Mouse (Mus musculus): Measurements from ENCODE around the gene Leap2. TPM values are rescaled to one million over a fixed set of nuclear protein-coding genes. Genes with fewer than 3 reads are reported as not detected.

Leap2 gene
- polyA plus RNA-seq, 1 experiment from 2014 or later = 0.34 TPM

- Histone ChIP-seq H3K4me2 (replicated peaks; ENCODE audit: low read depth, low read length) (no peak overlapping the region), H3K9me3 (ENCODE audit: low read length) (no peaks in the 10 kb centered on the region), H3K4me1 (ENCODE audit: insufficient read depth, low read length) (no peaks in the 10 kb centered on the region), H3K27me3 (ENCODE audit: insufficient read depth, low read length) (no peaks in the 10 kb centered on the region), H3K9ac (replicated peaks; ENCODE audit: low read length) (no peak overlapping the region), H3K36me3 (ENCODE audit: insufficient read depth, low read length) (peaks cover 67% of the 10 kb centered on the region), H3K27ac (ENCODE audit: low read length) (no peak overlapping the region), H3K4me3 (ENCODE audit: low read length) (no peak overlapping the region)
- WGBS = 95% methylated on average over 1 of the region's 1 CpGs
- no peak for ATAC-seq (ENCODE audit: low FRiP score, low TSS enrichment)
Measured at GRCm38 (mm10) chr11:53403638-53404037, 19.3 kb downstream of the Leap2 start.

GRCm38 (mm10) chr11:53393856-53394255 lies 29.1 kb downstream of the Leap2 start:
- WGBS = 78% methylated on average over 1 of the region's 1 CpGs
- no peak overlapping the region for H3K4me3 ChIP-seq (ENCODE audit: low read length)
- H3K4me2 ChIP-seq (replicated peaks; ENCODE audit: low read depth, low read length) = no peak overlapping the region
- H3K27ac ChIP-seq (ENCODE audit: low read length) = no peak overlapping the region
- H3K9ac ChIP-seq (replicated peaks; ENCODE audit: low read length) = no peak overlapping the region
- H3K9me3 ChIP-seq (ENCODE audit: low read length) = no peaks in the 10 kb centered on the region
- H3K27me3 ChIP-seq (ENCODE audit: insufficient read depth, low read length) = no peaks in the 10 kb centered on the region
- H3K4me1 ChIP-seq (ENCODE audit: insufficient read depth, low read length) = no peaks in the 10 kb centered on the region
- peaks cover 37% of the 10 kb centered on the region for H3K36me3 ChIP-seq (ENCODE audit: insufficient read depth, low read length)
- no peak for ATAC-seq (ENCODE audit: low FRiP score, low TSS enrichment)

- 88% methylated on average over 2 of the region's 2 CpGs for WGBS
- Histone ChIP-seq H3K27me3 (ENCODE audit: insufficient read depth, low read length) (no peaks in the 10 kb centered on the region), H3K36me3 (ENCODE audit: insufficient read depth, low read length) (peaks cover 17% of the 10 kb centered on the region), H3K4me1 (ENCODE audit: insufficient read depth, low read length) (no peaks in the 10 kb centered on the region), H3K4me3 (ENCODE audit: low read length) (no peak overlapping the region), H3K9ac (replicated peaks; ENCODE audit: low read length) (no peak overlapping the region), H3K4me2 (replicated peaks; ENCODE audit: low read depth, low read length) (no peak overlapping the region), H3K27ac (ENCODE audit: low read length) (no peak overlapping the region), H3K9me3 (ENCODE audit: low read length) (no peaks in the 10 kb centered on the region)
- no peak for ATAC-seq (ENCODE audit: low FRiP score, low TSS enrichment)
Measured at GRCm38 (mm10) chr11:53383758-53384428, 39.1 kb downstream of the Leap2 start.

- 89% methylated on average over 1 of the region's 1 CpGs for WGBS
- Histone ChIP-seq H3K27me3 (ENCODE audit: insufficient read depth, low read length) (no peaks in the 10 kb centered on the region), H3K4me1 (ENCODE audit: insufficient read depth, low read length) (no peaks in the 10 kb centered on the region), H3K9ac (replicated peaks; ENCODE audit: low read length) (no peak overlapping the region), H3K36me3 (ENCODE audit: insufficient read depth, low read length) (peaks cover 17% of the 10 kb centered on the region), H3K27ac (ENCODE audit: low read length) (no peak overlapping the region), H3K4me2 (replicated peaks; ENCODE audit: low read depth, low read length) (no peak overlapping the region), H3K4me3 (ENCODE audit: low read length) (no peak overlapping the region), H3K9me3 (ENCODE audit: low read length) (no peaks in the 10 kb centered on the region)
- ATAC-seq (ENCODE audit: low FRiP score, low TSS enrichment) = no peak
Measured at GRCm38 (mm10) chr11:53378918-53379317, 44.1 kb downstream of the Leap2 start.

Small RNA genes within 50 kb of the gene (microRNA-seq; reads per million reads assigned to microRNA genes)
- gene Mir6920 = not detected

Other genes starting within 250 kb of the Leap2 start
- 82.7 and 85.1 TPM in 2 replicates for gene Hspa4, start 122.7 kb downstream of the Leap2 start, polyA plus RNA-seq (2015; fragmentation: Nextera tagmentation; extraction: Ambion mirVana)
- 19.1 and 25.4 TPM in 2 replicates for gene Zcchc10, start 98.5 kb downstream of the Leap2 start, polyA plus RNA-seq (2015; fragmentation: Nextera tagmentation; extraction: Ambion mirVana)
- gene Aff4, start 72.3 kb downstream of the Leap2 start, polyA plus RNA-seq (2015; fragmentation: Nextera tagmentation; extraction: Ambion mirVana) = 16.8 and 25.8 TPM in 2 replicates
- gene Uqcrq, start 7.7 kb upstream of the Leap2 start, polyA plus RNA-seq (2015; fragmentation: Nextera tagmentation; extraction: Ambion mirVana) = 641 and 655 TPM in 2 replicates
- 1.1 and 1.2 TPM in 2 replicates for gene Gdf9, start 7.9 kb upstream of the Leap2 start, polyA plus RNA-seq (2015; fragmentation: Nextera tagmentation; extraction: Ambion mirVana)
- gene Gm10447, start 33.9 kb upstream of the Leap2 start, polyA plus RNA-seq (2015; fragmentation: Nextera tagmentation; extraction: Ambion mirVana) = 0.12 TPM in 1 of 2 replicates, not detected in the other
- 2.1 and 2.5 TPM in 2 replicates for gene Shroom1, start 34.0 kb upstream of the Leap2 start, polyA plus RNA-seq (2015; fragmentation: Nextera tagmentation; extraction: Ambion mirVana)
- not detected in 2 replicates for gene Gm9837, start 47.3 kb upstream of the Leap2 start, polyA plus RNA-seq (2015; fragmentation: Nextera tagmentation; extraction: Ambion mirVana)
- gene Gm9945, start 57.0 kb upstream of the Leap2 start, polyA plus RNA-seq (2015; fragmentation: Nextera tagmentation; extraction: Ambion mirVana) = not detected in 2 replicates
- gene Sowaha, start 57.1 kb upstream of the Leap2 start, polyA plus RNA-seq (2015; fragmentation: Nextera tagmentation; extraction: Ambion mirVana) = 0.17 and 0.23 TPM in 2 replicates
- gene Sept8, start 96.1 kb upstream of the Leap2 start, polyA plus RNA-seq (2015; fragmentation: Nextera tagmentation; extraction: Ambion mirVana) = 25.7 and 25.9 TPM in 2 replicates
- gene Kif3a, start 144.2 kb upstream of the Leap2 start, polyA plus RNA-seq (2015; fragmentation: Nextera tagmentation; extraction: Ambion mirVana) = 62.8 and 72.5 TPM in 2 replicates
- gene Il4, start 195.5 kb upstream of the Leap2 start, polyA plus RNA-seq (2015; fragmentation: Nextera tagmentation; extraction: Ambion mirVana) = 0.36 and 0.97 TPM in 2 replicates
- not detected in 2 replicates for gene Il13, start 211.5 kb upstream of the Leap2 start, polyA plus RNA-seq (2015; fragmentation: Nextera tagmentation; extraction: Ambion mirVana)